Mouse (Mus musculus) stomach, embryonic 15.5 days (tissue): ENCODE data around the gene Ino80e. TPM values are rescaled to one million over a fixed set of nuclear protein-coding genes. Genes with fewer than 3 reads are reported as not detected.

Experiments used
- ATAC-seq: fragments of 200-750 bp; cut with Nextera tagmentation; 2 replicates; pipeline ENCODE4 v1.8.0; 2017; ENCODE audit warnings: low read depth, moderate number of reproducible peaks, moderate TSS enrichment; ENCODE audit not compliant: insufficient read depth, low FRiP score
- H3K27ac ChIP-seq: fragments of 300-500 bp; sonication (generic); 2 replicates; pipeline ENCODE4 v1.5.1; 2015; ENCODE audit warnings: mild to moderate bottlenecking, inconsistent platforms
- H3K27me3 ChIP-seq: fragments of 300-500 bp; sonication (generic); replicated peaks from 2 replicates; pipeline ENCODE4 v1.6.1; 2015; ENCODE audit warnings: inconsistent platforms
- H3K36me3 ChIP-seq: fragments of 300-500 bp; sonication (generic); 2 replicates; pipeline ENCODE4 v1.6.1; 2015; ENCODE audit warnings: inconsistent platforms
- H3K4me1 ChIP-seq: fragments of 300-500 bp; sonication (generic); 2 replicates; pipeline ENCODE4 v1.6.1; 2015; ENCODE audit warnings: inconsistent platforms
- H3K4me2 ChIP-seq: fragments of 300-500 bp; sonication (generic); 2 replicates; pipeline ENCODE4 v1.6.1; 2015; ENCODE audit warnings: mild to moderate bottlenecking, inconsistent platforms
- H3K4me3 ChIP-seq: fragments of 300-500 bp; sonication (generic); replicated peaks from 2 replicates; pipeline ENCODE4 v1.5.1; 2015; ENCODE audit warnings: inconsistent platforms
- H3K9ac ChIP-seq: fragments of 300-500 bp; sonication (generic); 2 replicates; pipeline ENCODE4 v1.6.1; 2015; ENCODE audit warnings: inconsistent platforms
- H3K9me3 ChIP-seq: fragments of 300-500 bp; sonication (generic); 2 replicates; pipeline ENCODE4 v1.6.1; 2016; ENCODE audit warnings: inconsistent platforms
- WGBS: fragments of 180-500 bp; shearing (Covaris S2); methylation state at CpG from one replicate; pipeline ENCODE4 v1.1.7; 2015; 5-methylcytosine and 5-hydroxymethylcytosine counted together
- polyA plus RNA-seq: library from polyadenylated mRNA; unstranded; fragments of >200 nt; fragmentation: Nextera tagmentation; extraction: Ambion mirVana; gene quantifications from 2 replicates; pipeline ENCODE4 v1.2.1, GENCODE M21; 2015

Ino80e gene
- polyA plus RNA-seq, 1 experiment from 2014 or later, result 60.1 TPM

DNA sequence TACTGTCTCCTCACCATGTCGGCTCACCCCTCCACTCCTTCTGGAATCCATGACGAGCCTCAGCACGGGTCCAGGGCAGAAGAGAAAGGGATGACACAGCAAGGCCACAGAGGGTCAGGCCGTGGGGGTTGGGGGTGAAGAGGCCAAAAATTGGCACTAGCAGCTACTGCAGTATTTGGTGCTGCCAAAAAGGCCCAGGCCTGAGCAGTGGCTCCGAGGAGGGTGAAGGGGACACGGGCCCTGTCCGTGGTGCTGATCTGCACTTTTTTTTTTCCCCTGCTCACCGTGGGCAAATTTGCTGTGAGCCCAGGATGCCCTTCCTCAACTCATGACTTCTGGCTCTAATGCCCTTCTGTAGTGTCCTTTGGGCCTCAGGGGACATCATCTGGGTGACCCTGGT is 36.8 kb downstream of the Ino80e start:
- Histone ChIP-seq H3K4me2 (no peak overlapping the region), H3K36me3 (no peaks in the 10 kb centered on the region), H3K27me3 (peaks cover 25% of the 10 kb centered on the region), H3K9ac (no peak overlapping the region), H3K9me3 (no peaks in the 10 kb centered on the region), H3K27ac (no peak overlapping the region), H3K4me1 (peaks cover 5% of the 10 kb centered on the region; the same call in 1 of the 2 replicates), H3K4me3 (no peak overlapping the region)
- WGBS, result 16% methylated on average over 8 of the region's 8 CpGs
- no peak for ATAC-seq

GRCm38 (mm10) chr7:126823940-126824339 is 38.2 kb downstream of the Ino80e start:
- no peak overlapping the region for H3K27ac ChIP-seq
- 17% methylated on average over 10 of the region's 10 CpGs for whole genome bisulfite sequencing
- no peak overlapping the region for H3K4me2 ChIP-seq
- H3K4me1 ChIP-seq, result peaks cover 5% of the 10 kb centered on the region; the same call in 1 of the 2 replicates
- H3K27me3 ChIP-seq, result peaks cover 25% of the 10 kb centered on the region
- no peak overlapping the region for H3K9ac ChIP-seq
- no peaks in the 10 kb centered on the region for H3K9me3 ChIP-seq
- no peaks in the 10 kb centered on the region for H3K36me3 ChIP-seq
- H3K4me3 ChIP-seq, result no peak overlapping the region
- ATAC-seq, result no peak

GRCm38 (mm10) chr7:126823202-126823711 is 38.9 kb downstream of the Ino80e start:
- Histone ChIP-seq H3K9ac (no peak overlapping the region), H3K36me3 (no peaks in the 10 kb centered on the region), H3K27me3 (peaks cover 25% of the 10 kb centered on the region), H3K4me2 (peak overlapping the region; percentile 46), H3K9me3 (no peaks in the 10 kb centered on the region), H3K4me1 (peaks cover 5% of the 10 kb centered on the region; the same call in 1 of the 2 replicates), H3K27ac (no peak overlapping the region), H3K4me3 (peak overlapping the region; percentile 23)
- under 1% methylated on average over 13 of the region's 19 CpGs for WGBS
- no peak for ATAC-seq

DNA sequence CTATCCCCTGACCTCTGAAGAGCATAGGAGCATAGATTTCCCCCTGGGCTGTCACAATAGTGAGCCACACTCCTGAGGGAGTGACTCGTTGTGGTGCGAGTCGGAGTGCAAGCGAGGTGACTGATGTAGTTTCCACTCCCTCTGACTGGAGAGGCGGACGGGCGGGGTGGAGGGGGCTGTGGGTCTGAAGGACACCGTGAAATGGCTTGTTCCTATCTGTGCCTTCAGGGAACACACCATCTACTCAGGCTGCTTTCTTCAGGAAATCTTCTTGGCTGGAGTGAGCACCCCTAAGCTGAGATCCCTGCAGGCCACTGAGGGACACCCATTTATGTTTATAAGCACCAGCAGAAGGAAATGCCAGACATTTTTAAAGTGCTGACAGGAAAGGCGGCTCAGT is 39.4 kb downstream of the Ino80e start:
- no peaks in the 10 kb centered on the region for H3K9me3 ChIP-seq
- H3K36me3 ChIP-seq, result no peaks in the 10 kb centered on the region
- peak overlapping the region; percentile 23; the same call in 1 of the 2 replicates for H3K4me3 ChIP-seq
- no peak for ATAC-seq
- no peak overlapping the region for H3K27ac ChIP-seq
- H3K27me3 ChIP-seq, result peaks cover 25% of the 10 kb centered on the region
- peaks cover 5% of the 10 kb centered on the region; the same call in 1 of the 2 replicates for H3K4me1 ChIP-seq
- 24% methylated on average over 9 of the region's 9 CpGs for WGBS
- H3K4me2 ChIP-seq, result peak overlapping the region; percentile 46
- no peak overlapping the region for H3K9ac ChIP-seq

- peak; percentile 34; the same call in 1 of the 2 replicates for ATAC-seq
- H3K4me1 ChIP-seq, result peaks cover 5% of the 10 kb centered on the region; the same call in 1 of the 2 replicates
- H3K27me3 ChIP-seq, result peaks cover 25% of the 10 kb centered on the region
- no peak overlapping the region for H3K27ac ChIP-seq
- no peaks in the 10 kb centered on the region for H3K9me3 ChIP-seq
- no peak overlapping the region for H3K4me2 ChIP-seq
- H3K9ac ChIP-seq, result no peak overlapping the region
- H3K36me3 ChIP-seq, result no peaks in the 10 kb centered on the region
- H3K4me3 ChIP-seq, result no peak overlapping the region
- WGBS, result 21% methylated on average over 7 of the region's 7 CpGs
Measured at GRCm38 (mm10) chr7:126821835-126822511, 40.2 kb downstream of the Ino80e start.

DNA sequence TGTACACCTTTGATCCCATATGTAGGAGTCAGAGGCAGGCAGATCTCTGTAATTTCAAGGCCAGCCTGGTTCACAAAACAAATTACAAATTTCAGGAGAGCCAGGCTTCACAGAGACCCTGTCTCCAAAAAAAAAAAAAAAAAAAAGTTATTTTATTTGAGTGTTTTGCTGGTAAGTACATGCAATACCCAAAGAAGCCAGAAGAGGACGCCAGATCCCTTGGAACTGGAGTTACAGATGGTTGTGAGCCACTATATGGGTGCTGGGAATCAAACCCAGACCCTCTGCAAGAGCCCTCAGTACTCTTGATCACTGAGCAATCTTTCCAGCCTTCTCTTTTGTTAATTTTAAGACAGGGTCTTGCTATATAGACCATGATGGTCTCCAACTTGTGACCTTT is 43.4 kb downstream of the Ino80e start:
- H3K9ac ChIP-seq, result no peak overlapping the region
- H3K4me2 ChIP-seq, result no peak overlapping the region
- H3K4me1 ChIP-seq, result peaks cover 5% of the 10 kb centered on the region; the same call in 1 of the 2 replicates
- no peaks in the 10 kb centered on the region for H3K9me3 ChIP-seq
- peaks cover 14% of the 10 kb centered on the region for H3K27me3 ChIP-seq
- H3K36me3 ChIP-seq, result no peaks in the 10 kb centered on the region
- ATAC-seq, result no peak
- no peak overlapping the region for H3K4me3 ChIP-seq
- H3K27ac ChIP-seq, result no peak overlapping the region
- WGBS, result 9% methylated on average over 1 of the region's 1 CpGs

DNA sequence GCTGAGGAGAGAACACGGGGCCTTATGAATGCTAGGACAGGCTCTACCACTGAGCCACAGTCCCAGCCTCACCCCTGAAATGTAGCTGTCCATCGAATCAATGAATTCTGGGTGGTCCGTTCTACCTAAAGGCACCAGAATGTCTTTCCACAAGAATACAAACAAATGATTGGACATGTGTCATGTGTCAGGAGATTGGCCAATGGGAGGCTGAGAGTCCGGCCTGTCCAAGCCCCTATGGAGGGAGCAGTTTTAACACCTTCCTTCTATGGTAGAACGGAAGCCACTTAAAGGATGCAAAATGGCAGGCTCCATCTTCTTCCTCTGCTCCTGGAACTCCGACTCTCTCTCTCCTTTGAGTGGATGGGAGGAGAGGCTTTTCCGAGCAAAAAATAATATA is 44.6 kb downstream of the Ino80e start:
- no peaks in the 10 kb centered on the region for H3K9me3 ChIP-seq
- WGBS, result 80% methylated on average over 7 of the region's 7 CpGs
- no peak overlapping the region for H3K4me2 ChIP-seq
- peaks cover 2% of the 10 kb centered on the region; the same call in 1 of the 2 replicates for H3K4me1 ChIP-seq
- no peak overlapping the region for H3K9ac ChIP-seq
- no peaks in the 10 kb centered on the region for H3K36me3 ChIP-seq
- no peak for ATAC-seq
- H3K4me3 ChIP-seq, result no peak overlapping the region
- 0 out of 2 replicates have a peak, but pooled peaks cover 5% of the 10 kb centered on the region for H3K27me3 ChIP-seq
- H3K27ac ChIP-seq, result no peak overlapping the region

- H3K4me1 ChIP-seq, result no peaks in the 10 kb centered on the region
- no peaks in the 10 kb centered on the region for H3K36me3 ChIP-seq
- no peak overlapping the region for H3K27ac ChIP-seq
- no peak overlapping the region for H3K4me2 ChIP-seq
- ATAC-seq, result no peak
- no peak overlapping the region for H3K9ac ChIP-seq
- no peak overlapping the region for H3K4me3 ChIP-seq
- no peaks in the 10 kb centered on the region for H3K9me3 ChIP-seq
- WGBS, result 83% methylated on average over 8 of the region's 8 CpGs
- no peaks in the 10 kb centered on the region for H3K27me3 ChIP-seq
Measured at GRCm38 (mm10) chr7:126816494-126816893, 45.7 kb downstream of the Ino80e start.

GRCm38 (mm10) chr7:126815726-126816222 is 46.4 kb downstream of the Ino80e start:
- Histone ChIP-seq H3K4me2 (no peak overlapping the region), H3K9ac (no peak overlapping the region), H3K4me1 (no peaks in the 10 kb centered on the region), H3K36me3 (no peaks in the 10 kb centered on the region), H3K27ac (no peak overlapping the region), H3K4me3 (no peak overlapping the region), H3K27me3 (no peaks in the 10 kb centered on the region), H3K9me3 (no peaks in the 10 kb centered on the region)
- no peak for ATAC-seq
- 67% methylated on average over 8 of the region's 8 CpGs for WGBS

GRCm38 (mm10) chr7:126809723-126810369 is 52.3 kb downstream of the Ino80e start:
- Histone ChIP-seq H3K27ac (no peak overlapping the region; the same call in 1 of the 2 replicates), H3K9me3 (no peaks in the 10 kb centered on the region), H3K4me1 (peaks cover 14% of the 10 kb centered on the region), H3K4me2 (peak overlapping the region; percentile 89), H3K36me3 (no peaks in the 10 kb centered on the region), H3K4me3 (no peak overlapping the region), H3K9ac (no peak overlapping the region), H3K27me3 (no peaks in the 10 kb centered on the region)
- ATAC-seq, result no peak
- 54% methylated on average over 5 of the region's 5 CpGs for WGBS

- WGBS, result under 1% methylated on average over 42 of the region's 43 CpGs
- H3K9ac ChIP-seq, result peak overlapping the region; percentile 53
- H3K27ac ChIP-seq, result peak overlapping the region; percentile 77
- H3K4me2 ChIP-seq, result peak overlapping the region; percentile 89
- peak overlapping the region; percentile 56 for H3K4me3 ChIP-seq
- H3K36me3 ChIP-seq, result no peaks in the 10 kb centered on the region
- H3K27me3 ChIP-seq, result no peaks in the 10 kb centered on the region
- no peaks in the 10 kb centered on the region for H3K9me3 ChIP-seq
- peak; percentile 92 for ATAC-seq
- H3K4me1 ChIP-seq, result peaks cover 14% of the 10 kb centered on the region
Measured at GRCm38 (mm10) chr7:126808703-126809455, 53.3 kb downstream of the Ino80e start.
